Mouse (Mus musculus) telencephalon, adult 2 months (tissue): Measurements from ENCODE around the gene Serpina11.

ENCODE experiments used
- DNase-seq: peaks from one replicate; pipeline ENCODE4 v3.0.0-alpha.2; 2011; ENCODE audit warnings: low read depth, low spot score

Serpina11 gene

DNA sequence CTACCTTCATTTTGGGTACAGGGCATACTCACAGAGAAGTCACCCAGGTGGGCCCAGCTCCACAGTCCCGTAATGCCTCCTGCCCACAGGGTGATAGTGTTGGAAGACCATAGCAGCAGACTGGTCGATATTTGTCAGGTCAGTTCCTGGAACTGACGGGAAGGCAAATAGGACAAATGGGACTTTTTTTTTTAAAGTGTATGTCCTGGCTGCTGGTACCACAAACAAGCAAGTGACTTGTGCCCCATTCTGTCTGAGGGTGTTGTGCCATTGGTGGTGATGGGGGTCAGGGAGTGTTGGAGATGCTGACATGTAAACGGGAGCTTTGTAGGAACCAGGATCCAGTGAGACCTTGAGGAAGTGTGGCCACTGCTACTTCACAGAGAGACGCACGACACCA lies at the start of gene Serpina11:
TSS of gene Serpina11 (minus strand) at position 101 of the 400 bp plus-strand sequence.
- no peak for DNase-seq

DNA sequence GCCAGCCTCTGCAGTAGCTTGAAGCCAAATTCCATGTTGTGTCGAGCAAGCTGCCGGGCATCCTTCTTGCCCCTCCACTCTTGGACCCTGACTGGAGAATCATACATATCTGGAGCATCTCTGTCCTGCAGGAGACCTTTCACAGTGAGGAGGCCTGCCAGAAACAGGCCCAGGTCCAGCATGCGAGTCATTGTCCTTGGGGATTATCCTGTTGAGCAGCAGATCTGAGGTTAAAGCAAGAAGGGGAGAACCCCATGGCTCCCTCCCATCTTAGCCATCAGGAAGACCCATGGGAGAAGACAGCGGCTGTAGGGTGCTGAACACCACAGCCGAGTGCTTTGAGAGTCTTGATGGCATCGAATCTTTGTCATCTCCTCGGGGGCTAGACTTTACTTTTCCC lies 48.4 kb upstream of the Serpina11 start:
- DNase-seq, result no peak

DNA sequence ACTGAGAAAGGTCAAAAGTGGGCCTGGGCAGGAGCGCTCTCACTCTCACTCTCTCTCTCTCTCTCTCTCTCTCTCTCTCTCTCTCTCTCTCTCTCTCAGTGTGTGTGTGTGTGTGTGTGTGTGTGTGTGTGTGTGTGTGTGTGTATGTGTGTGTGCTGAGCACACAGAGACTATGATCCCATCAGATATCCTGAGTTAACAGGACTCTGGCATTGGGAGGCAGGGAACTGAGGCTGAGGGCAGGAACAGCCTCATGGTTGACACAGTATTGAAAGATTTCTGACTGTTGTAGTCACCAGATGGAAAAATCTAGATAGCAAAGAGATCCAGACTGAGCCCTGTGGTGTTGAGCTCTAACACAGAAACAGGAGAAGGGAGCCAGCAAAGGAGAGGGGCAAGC lies 44.0 kb upstream of the Serpina11 start:
- DNase-seq, result no peak

DNA sequence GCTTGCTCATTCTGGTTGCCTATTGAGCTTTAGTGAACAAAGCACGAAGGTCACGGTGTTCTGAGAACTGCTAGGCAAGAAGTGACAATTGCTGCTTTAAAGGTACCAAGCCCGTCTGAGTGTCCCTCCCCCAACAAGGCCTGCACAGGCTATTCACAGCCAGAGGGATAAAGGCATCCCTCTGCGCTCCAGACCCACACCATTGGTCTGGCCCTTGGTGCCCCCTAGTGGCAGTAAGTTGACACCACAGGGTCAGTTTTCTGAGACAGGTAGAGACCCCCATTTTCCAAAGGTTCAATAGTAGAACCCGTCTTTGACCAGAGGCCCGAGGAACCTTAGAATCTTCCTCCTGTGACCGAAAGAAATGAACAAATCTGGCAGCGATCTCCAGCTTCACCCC lies 40.2 kb upstream of the Serpina11 start:
- no peak for DNase-seq

DNA sequence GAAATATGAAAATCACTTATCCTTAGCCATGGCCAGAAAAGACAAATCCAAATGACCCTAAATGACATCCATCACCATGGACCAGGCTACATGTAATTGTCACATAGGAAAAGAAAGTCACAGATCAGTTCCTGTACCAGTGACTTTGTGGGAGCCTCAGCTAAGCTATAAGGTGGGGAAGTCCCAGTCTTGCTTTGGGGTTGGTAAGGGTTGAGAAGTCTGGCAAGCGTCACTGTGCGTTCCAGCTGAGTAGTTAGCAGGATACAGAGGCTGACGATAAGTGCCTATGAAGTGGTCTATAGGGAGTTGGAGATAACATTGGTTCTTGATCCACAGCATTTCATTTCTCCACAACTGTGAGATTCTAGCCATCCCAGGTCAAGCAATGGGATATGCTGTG lies 25.5 kb upstream of the Serpina11 start:
- DNase-seq, result no peak

DNA sequence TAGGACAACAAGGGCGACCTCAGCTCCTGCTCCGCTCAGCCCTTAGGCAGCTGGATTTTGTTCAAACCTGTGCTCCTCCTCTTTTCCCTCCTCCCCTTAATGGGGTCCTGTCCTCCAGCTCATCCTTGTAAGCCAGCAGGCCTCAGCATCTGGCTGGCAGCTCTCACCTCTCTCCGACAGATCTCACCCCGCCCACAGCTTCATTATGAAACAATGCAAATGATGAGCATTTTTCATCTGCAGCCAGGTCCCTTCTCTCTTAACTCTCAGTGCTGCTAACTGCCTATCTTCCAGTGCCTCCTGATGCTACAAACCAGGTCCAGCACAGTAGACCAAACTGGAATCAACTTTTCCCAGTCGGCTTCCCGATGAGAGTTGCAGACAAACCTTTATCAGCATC lies 23.9 kb upstream of the Serpina11 start, which contains the start of gene Serpina9:
TSS of gene Serpina9 (minus strand) at position 136 of the 400 bp plus-strand sequence.
- no peak for DNase-seq

DNA sequence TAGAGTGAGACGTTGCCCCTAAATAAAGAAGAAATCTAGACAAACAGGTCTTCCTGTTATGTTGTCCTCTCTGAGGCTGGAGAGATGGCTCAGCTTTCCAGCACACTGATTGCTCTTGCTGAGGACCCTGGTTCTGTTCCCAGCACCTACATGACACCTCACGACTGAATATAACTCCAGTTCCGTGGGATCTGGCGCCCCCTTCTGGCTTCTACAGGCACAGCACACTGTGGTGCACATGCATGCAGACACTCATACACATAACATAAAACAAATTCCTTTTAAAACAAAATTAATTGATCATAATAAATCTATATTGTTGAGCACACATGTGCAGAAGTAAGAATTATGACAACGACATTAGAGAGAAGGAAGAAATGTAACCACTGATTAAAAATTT lies 14.9 kb upstream of the Serpina11 start:
- no peak for DNase-seq

DNA sequence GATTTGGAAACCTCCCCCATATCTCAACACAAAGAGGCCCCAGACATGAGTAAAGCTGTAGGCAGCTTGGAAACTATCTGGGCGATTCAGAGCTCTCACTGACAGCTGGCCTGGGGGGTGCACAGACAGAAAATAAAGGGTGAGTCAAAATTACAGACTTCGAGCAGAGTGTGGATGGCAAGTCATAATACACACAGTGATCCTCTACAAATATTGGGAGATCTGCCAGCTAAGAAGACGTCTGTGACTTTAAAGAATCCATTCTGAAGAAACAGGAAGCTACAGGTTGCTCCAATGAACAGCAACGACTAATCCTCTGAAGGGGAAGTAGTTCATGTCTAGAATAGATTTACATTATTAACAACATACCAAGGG lies 13.5 kb upstream of the Serpina11 start:
- peak; percentile 16 for DNase-seq

DNA sequence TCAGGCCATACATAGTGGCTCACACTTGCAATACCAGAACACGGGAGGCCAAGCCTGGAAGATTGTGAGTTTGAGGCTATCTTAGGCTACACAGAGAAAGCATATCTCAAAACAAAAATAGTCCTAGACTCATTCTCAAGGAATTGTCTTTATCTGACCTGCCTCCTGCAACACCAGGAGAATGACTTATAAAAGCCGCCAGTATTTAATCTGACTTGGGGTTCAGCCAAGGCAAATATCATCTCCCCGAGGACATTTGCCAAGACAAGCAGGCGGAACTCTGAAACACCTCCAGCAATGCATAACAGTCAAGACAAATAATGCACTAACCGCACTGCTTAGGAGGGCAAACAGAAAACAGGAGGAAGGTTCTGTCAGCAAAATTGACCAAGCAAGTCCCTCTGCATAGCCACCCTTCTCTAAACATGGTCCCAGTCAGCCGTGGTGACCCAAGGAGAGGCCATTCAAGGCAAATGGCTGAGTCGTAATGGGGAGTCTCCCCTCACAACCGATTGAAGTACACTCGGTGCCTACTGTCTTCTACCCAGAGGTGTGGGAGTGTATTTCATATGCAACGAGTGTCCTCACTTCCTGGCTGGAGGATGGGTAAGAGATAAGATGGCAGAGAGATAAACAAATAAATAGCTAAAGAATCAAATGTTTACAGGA lies 12.9 kb upstream of the Serpina11 start:
- no peak for DNase-seq

DNA sequence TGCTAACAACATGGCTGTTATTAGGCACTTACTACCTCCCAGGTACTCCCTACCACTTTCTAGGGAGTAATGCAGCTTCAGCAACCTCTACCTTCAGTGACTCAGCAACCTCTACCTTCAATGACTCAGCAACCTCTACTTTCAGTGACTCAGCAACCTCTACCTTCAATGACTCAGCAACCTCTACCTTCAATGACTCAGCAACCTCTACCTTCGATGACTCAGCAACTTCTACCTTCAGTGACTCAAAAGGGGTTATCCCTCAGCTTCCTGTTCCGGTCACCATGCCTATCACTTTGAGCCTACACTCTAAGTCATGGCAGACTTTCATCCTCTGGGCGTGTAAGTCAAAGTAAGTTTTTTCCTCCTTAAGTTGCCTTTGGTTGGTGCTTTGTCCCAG lies 10.8 kb upstream of the Serpina11 start:
- no peak for DNase-seq

DNA sequence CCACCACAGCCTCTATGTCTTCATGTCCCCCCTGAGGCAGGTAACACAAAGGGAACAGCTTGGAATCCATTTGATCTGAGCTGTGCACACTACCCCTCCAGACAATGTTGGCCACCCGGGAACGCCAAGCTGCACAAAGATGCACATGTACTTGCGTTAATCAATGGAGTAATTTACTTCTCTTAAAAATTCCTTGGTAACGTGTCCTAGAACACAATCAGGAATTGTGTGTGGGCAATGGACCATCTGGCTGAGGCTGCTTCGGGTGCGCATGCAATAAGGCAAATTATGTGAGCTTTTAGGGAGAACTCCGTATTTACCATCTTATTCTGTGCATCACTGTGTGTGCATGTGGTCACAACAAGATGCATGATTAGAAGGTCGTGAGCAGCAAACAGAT lies 9.9 kb upstream of the Serpina11 start:
- no peak for DNase-seq

DNA sequence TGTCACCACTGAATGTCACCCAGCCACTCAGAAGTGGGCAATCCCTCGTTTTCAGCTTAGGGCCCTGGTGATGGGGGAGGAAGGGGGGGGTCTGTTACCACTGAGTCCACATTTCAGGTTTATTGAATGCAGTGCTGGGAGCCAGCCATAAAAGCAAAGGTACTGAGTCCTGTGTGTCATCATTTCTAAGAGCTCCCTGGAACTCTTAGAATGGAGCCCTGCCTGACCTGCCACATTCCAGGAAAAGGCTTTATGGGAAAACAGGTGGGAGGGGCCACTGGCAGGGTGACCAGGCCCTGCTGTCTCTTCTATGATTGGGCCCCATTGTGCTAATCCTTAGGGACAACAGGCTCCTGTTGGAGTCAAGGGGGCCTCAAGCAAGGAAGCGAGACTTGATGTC lies 6.8 kb upstream of the Serpina11 start:
- no peak for DNase-seq

DNA sequence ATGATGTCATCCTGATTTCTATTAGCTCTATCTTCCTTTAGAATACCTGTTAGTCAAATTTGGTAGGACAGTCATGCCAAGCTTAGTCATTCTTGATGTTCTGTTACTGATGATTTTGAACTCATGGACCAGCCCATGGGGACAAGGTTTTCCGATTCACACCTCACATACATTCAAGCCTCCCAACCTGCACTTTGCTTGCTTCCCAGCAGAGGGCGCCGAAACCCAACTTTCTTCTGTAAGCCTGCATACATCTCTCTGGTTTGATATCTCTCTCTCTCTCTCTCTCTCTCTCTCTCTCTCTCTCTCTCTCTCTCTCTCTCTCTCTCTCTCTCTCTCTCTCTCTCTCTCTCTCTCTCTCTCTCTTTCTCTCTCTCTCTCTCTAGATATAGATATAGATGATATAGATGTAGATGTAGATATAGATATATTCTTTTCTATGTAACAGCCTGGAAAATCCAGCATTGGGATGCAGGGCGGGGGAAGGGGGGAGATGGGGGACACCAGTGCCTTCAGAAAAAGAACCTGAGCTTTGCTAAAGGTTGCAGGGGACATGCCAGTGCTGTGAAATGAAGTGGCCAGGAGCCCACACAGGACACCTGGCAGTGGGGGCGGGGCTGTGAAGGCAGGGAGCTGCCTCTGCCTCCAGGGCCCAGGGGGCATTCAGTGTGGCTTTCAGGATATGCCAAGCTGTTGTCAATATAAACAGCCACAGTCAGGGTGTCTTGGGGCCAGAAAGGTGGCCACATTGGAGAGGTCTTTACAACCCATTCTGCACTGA lies 5.7 kb upstream of the Serpina11 start:
- DNase-seq, result no peak

DNA sequence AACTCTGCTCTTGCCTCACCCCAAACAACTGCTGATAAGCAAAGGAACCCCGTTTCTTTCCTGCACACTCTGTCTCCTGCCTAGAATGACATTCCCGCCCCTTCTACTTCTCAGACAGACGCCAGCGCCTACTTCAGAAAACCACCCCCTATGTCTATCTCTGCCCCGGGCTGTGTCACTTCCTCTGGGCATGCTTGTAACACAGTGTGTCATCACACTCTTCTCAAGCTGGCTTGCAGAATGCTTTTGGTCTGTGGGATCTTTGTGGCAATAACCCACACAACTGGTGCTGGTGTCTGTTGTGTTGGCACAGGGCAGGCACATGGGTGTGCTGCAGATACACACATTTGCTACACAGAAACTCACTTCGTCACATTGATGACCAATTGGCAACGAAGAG lies 3.2 kb upstream of the Serpina11 start:
- DNase-seq, result no peak

DNA sequence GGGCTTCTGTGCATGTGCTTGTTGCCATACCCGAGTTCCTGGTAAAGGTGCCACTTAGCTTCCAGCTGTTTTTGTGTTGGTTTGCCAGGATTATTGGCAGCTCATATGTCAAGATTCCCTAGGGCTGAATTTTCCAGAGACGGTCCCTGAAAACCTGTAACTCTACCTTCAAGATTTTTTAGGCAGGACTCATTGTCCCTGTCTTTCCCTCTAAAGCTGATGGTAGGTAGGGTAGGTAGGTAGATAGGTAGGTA lies 316 bp downstream of the Serpina11 start:
- DNase-seq, result no peak

DNA sequence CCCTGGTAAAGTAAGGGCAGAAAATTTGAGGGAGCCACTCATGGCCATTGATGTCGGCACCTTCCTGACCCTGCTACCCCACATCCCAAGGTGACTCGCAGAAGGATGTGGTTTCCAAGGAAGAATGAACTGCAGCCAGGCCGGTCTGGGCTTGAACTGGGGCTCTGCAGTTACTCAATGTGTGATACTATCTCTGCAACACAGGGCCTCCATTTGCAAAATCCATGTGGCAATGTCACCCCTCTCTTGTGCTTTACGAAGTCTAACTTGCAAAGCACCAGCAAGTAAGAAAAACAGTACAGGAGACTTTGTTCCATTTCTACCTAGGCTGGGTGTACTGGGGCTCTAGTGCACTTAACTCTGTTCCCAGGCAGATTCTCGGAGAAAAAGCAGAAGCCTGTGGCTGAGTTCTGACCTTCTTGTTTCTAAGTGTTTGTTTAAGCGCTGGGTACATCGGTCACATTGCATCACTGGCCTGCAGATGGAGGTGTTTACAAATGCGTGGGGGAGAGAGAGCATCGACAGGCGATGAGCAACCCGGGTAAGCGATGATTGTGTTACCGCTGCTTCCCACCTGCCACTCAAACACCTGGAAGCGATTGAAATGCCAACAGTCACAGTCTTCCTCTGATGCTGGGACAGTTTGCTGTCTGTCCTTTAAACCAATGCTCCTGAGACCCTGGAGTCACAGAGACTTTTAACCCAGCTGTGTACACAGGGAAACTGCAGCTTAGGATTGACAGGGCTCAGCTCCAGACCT lies 823 bp downstream of the Serpina11 start:
- no peak for DNase-seq

DNA sequence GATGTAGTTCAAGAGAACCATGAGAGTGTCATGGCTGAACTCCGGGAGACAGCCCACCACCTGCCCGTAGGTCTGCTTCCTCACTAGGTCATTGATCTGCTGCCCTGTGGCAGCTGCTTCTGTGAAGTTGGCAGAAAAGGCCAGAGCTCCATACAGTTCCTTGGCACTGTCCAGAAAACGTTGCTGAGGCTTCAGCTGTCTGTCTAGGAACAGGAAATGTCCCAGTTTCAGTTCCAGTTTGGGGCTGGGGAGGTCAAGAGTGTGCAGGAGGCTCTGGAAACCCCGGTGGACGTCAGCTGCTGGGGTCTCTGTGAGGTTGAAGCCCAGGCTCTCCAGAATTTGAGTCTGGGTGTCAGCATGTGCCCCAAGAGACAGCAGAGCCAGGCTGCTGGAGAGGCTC lies 3.9 kb downstream of the Serpina11 start:
- DNase-seq, result no peak

DNA sequence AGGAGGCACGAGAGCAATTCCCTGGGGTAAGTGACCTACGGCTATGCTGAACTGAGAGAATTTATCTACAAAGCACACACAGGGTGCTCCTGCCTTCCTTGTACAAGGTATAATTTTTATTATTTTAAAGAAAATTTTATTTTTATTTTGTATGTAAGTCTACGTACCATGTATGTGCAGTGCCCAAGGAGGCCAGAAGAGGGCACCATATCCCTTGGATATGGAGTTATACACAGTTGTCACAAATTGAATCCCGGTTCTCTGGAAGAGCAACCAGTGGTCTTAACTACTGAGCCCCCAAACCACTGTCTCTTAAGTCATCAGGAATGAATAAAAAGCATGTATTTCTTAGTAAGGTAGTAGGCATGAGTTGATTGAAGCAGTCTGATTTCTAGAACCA lies 4.8 kb downstream of the Serpina11 start:
- DNase-seq, result no peak

DNA sequence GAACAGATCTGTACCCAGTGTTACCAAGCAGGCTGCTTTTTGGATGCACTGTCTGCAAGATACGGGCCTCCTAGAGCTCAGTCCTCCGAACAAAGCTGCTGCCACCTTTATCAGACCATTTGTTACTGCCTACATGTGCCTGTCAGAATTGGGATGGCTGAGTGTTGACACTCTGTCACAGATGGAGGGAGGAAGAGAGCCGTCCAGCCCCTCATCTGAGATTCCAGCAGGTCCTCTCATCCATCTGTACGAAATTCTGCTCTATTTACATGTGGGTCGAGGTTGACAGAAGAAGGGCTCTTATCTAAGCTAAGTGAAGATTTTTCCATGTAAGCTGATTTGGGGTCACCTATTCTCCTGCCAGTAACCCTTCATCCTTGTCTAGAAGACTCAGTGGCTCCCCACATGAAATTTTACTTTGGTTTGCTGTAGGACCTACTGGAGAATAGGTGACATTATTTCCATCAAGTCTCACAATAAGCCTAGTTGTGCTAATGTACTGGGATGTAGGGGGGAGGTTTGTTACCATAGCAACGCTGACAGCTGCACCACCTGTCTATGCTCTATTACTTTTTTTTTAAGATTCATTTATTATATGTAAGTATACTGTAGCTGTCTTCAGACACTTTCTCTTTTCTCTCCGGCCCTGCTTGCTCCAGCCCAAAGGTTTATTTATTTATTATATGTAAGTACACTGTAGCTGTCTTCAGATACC lies 8.0 kb downstream of the Serpina11 start:
- no peak for DNase-seq

DNA sequence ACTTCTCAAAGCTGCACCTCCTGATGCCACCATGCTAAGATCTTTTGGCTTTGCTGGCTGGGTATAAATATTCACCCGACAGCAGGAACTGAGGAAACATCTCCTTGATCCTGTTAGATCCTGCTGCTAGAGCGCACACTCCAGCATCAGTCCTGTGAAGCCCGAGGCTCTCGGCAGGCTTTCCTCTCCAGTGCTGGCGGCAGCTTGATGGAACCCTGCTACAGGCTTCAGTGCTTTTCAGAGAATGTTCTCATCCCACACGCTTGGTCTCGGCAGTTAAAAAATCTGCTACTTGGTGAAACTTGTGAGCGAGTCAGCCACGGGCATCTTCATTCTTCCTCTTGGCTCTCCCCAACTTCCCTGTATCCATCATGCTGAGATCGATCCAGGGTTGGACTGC lies 11.5 kb downstream of the Serpina11 start:
- DNase-seq, result no peak

DNA sequence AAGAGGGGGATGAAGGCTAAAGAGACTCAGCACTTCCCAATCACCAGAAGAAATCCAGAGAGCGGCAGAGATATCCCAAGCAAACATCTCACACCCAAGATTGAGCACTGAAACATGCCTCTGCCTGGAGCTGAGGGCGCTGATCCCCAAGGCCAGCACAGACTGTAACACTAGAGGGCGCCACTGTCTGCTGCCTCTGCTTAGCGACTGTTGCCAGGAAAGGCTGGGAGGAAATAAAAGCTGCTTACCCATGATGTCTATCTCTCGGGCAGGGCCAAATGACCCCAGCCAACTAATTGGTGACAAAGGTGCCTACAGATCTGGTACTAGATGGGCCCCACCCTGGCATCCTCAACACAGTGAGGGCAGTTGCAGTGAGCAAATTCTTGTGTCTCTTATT lies 11.9 kb downstream of the Serpina11 start:
- no peak for DNase-seq

DNA sequence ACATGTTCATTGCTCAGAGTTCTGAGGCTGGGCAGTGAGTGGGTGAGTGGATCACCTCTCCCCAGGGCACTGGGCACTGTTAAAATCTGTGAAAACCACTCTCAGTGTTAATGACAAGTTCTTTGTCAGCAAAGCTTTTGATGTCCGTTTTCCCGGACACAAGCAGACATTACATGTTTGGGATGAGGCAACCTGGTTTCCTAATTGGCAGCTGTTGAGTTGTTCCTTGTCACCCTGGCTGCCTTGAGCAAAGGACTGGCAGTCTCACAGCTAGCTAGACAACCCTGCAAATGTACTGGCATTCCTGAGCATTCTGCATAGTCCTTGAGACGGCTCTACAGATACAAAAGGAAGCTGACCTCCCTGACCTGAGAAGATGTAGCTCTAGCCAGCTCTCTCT lies 12.7 kb downstream of the Serpina11 start:
- no peak for DNase-seq
